Mouse (Mus musculus) heart, embryonic 14.5 days (tissue): ENCODE results near the gene Psg26. TPM values are rescaled to one million over a fixed set of nuclear protein-coding genes. Genes with fewer than 3 reads are reported as not detected.
"Not testable (repeated sequence)": the region's sequence is repeated elsewhere in the genome, so short reads cannot be mapped to it uniquely, and the experiment has no call there.

ENCODE experiments used
- ATAC-seq: fragments of 200-750 bp; cut with Nextera tagmentation; 2 replicates; pipeline ENCODE4 v1.8.0; 2017; ENCODE audit warnings: low read depth, moderate TSS enrichment; ENCODE audit not compliant: insufficient number of reproducible peaks, insufficient read depth, low FRiP score
- H3K27ac ChIP-seq, 2 experiments: fragments of 200-500 bp in 1 of 2; fragments of 300-500 bp in 1 of 2; sonication (generic) in 1 of 2; replicated peaks in 1 of 2; 2 replicates each; pipeline ENCODE4 v1.5.1; 2012 to 2014; ENCODE audit warnings: low read depth in 2 of 2, low read length in 2 of 2, control low read depth in 1 of 2, mild to moderate bottlenecking in 1 of 2, mixed read lengths in 1 of 2; ENCODE audit not compliant: control insufficient read depth in 1 of 2, insufficient read depth in 1 of 2
- H3K27me3 ChIP-seq: fragments of 300-500 bp; sonication (generic); 2 replicates; pipeline ENCODE4 v1.6.1; 2014; ENCODE audit warnings: mild to moderate bottlenecking, low read length, control low read depth; ENCODE audit not compliant: control insufficient read depth, insufficient read depth
- H3K36me3 ChIP-seq: fragments of 300-500 bp; sonication (generic); 2 replicates; pipeline ENCODE4 v1.6.1; 2014; ENCODE audit warnings: mild to moderate bottlenecking, control low read depth, low read length, mixed read lengths; ENCODE audit not compliant: control insufficient read depth, insufficient read depth
- H3K4me1 ChIP-seq, 2 experiments: fragments of 200-500 bp in 1 of 2; fragments of 300-500 bp in 1 of 2; sonication (generic) in 1 of 2; 2 replicates each; pipeline ENCODE4 v1.6.1; 2012 to 2014; ENCODE audit warnings: low read length in 2 of 2, control low read depth in 1 of 2, mixed read lengths in 1 of 2; ENCODE audit not compliant: control insufficient read depth in 2 of 2, insufficient read depth in 2 of 2
- H3K4me2 ChIP-seq: fragments of 300-500 bp; sonication (generic); 2 replicates; pipeline ENCODE4 v1.6.1; 2014; ENCODE audit warnings: mild to moderate bottlenecking, low read length
- H3K4me3 ChIP-seq, 2 experiments: fragments of 200-500 bp in 1 of 2; fragments of 300-500 bp in 1 of 2; sonication (generic) in 1 of 2; 2 replicates each; pipeline ENCODE4 v1.5.1; 2012 to 2014; ENCODE audit warnings: low read length in 2 of 2, mild to moderate bottlenecking in 2 of 2, control low read depth in 1 of 2, low read depth in 1 of 2, moderate library complexity in 1 of 2; ENCODE audit not compliant: control insufficient read depth in 1 of 2, insufficient read depth in 1 of 2
- H3K9ac ChIP-seq: fragments of 300-500 bp; sonication (generic); 2 replicates; pipeline ENCODE4 v1.6.1; 2014; ENCODE audit warnings: mild to moderate bottlenecking, low read length
- H3K9me3 ChIP-seq: fragments of 300-500 bp; sonication (generic); 2 replicates; pipeline ENCODE4 v1.6.1; 2016; ENCODE audit warnings: low read length, control low read depth; ENCODE audit not compliant: control insufficient read depth
- WGBS: fragments of 180-500 bp; shearing (Covaris S2); extraction: QIAGEN DNeasy Blood & Tissue Kit; methylation state at CpG from one replicate; pipeline ENCODE4 v1.1.7; 2014; 5-methylcytosine and 5-hydroxymethylcytosine counted together
- polyA plus RNA-seq: library from polyadenylated mRNA; unstranded; fragments of >200 nt; fragmentation: Nextera tagmentation; extraction: Ambion mirVana; gene quantifications from 2 replicates; pipeline ENCODE4 v1.2.1, GENCODE M21; 2014

Psg26 gene
- polyA plus RNA-seq, result not detected in 2 replicates

DNA sequence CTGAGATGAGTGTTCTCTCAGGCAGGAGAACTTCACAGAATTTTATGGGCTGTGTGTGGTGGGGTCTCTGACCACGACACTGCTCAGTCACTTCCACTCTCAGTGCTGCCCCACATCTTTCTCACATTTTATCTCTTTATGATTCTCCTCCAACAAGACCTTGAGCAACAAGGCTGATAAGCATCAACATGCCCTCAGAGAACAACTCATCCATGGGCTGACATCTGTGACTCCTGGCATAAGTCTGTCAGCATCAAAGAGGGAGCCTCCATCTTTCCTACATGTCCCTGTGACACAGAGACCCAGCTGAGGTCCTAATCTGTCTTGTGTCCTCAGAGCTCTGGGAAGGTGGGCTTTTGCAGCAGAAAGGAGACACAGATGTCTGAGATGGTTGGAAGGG, at the start of gene Psg26:
Psg26 (minus strand) TSS at position 101 of the 400 bp plus-strand sequence.
- WGBS, result 41% methylated on average over 1 of the region's 1 CpGs
- Histone ChIP-seq H3K4me3 (no peak within 1 kb of the TSS), H3K9ac (no peak within 1 kb of the TSS), H3K27me3 (no peaks in the 10 kb centered on the region), H3K9me3 (0 out of 2 replicates have a peak, but pooled peaks cover 2% of the 10 kb centered on the region), H3K4me2 (no peak within 1 kb of the TSS), H3K36me3 (no peaks in the 10 kb centered on the region), H3K4me1 (no peaks in the 10 kb centered on the region), H3K27ac (no peak within 1 kb of the TSS)
- no peak for ATAC-seq

DNA sequence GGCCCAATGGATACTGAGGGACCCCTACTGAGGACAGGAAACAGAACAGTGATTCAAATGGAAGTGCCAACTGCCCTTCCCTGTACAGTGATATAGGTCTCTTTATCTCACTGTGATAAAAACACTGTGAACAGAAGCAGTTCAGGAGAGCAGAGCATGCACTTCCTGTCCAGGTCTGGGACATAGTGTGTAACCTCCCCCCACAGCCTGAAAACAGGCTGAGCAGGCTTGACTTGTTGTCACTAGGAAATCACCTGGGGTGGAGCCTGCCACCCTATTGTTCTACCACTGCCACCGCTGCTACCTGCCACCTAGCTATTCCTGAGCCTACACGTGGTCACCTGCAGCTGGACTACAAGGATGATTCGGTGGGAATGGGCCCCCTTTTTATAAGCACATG, 49.4 kb upstream of the Psg26 start:
- H3K4me1 ChIP-seq, result no peaks in the 10 kb centered on the region
- WGBS, result 53% methylated on average over 3 of the region's 3 CpGs

GRCm38 (mm10) chr7:18532169-18532568, 48.2 kb upstream of the Psg26 start, which contains the start of gene Psg25:
TSS of gene Psg25 (minus strand) at chr7:18532269.
- H3K27me3 ChIP-seq, result no peaks in the 10 kb centered on the region
- 59% methylated on average over 1 of the region's 1 CpGs for WGBS

More for the DNA sequence above, 49.4 kb upstream of the Psg26 start:
- no peaks in the 10 kb centered on the region for H3K9me3 ChIP-seq
- H3K4me2 ChIP-seq, result no peak overlapping the region
- no peak overlapping the region for H3K27ac ChIP-seq
- ATAC-seq, result no peak
- H3K4me3 ChIP-seq, result no peak overlapping the region
- no peaks in the 10 kb centered on the region for H3K27me3 ChIP-seq
- no peak overlapping the region for H3K9ac ChIP-seq
- H3K36me3 ChIP-seq, result no peaks in the 10 kb centered on the region

GRCm38 (mm10) chr7:18524668-18525067, 40.7 kb upstream of the Psg26 start:
- no peak overlapping the region for H3K9ac ChIP-seq
- no peaks in the 10 kb centered on the region for H3K9me3 ChIP-seq
- no peak overlapping the region for H3K27ac ChIP-seq
- ATAC-seq, result no peak
- H3K4me1 ChIP-seq, result no peaks in the 10 kb centered on the region
- WGBS, result 87% methylated on average over 8 of the region's 8 CpGs
- H3K4me3 ChIP-seq, result no peak overlapping the region
- H3K36me3 ChIP-seq, result no peaks in the 10 kb centered on the region
- no peaks in the 10 kb centered on the region for H3K27me3 ChIP-seq
- H3K4me2 ChIP-seq, result no peak overlapping the region

More at GRCm38 (mm10) chr7:18532169-18532568, 48.2 kb upstream of the Psg26 start, which contains the start of gene Psg25:
- Histone ChIP-seq H3K9me3 (no peaks in the 10 kb centered on the region), H3K4me3 (no peak within 1 kb of the TSS), H3K36me3 (no peaks in the 10 kb centered on the region), H3K4me2 (no peak within 1 kb of the TSS), H3K27ac (no peak within 1 kb of the TSS), H3K9ac (no peak within 1 kb of the TSS), H3K4me1 (no peaks in the 10 kb centered on the region)
- no peak for ATAC-seq

DNA sequence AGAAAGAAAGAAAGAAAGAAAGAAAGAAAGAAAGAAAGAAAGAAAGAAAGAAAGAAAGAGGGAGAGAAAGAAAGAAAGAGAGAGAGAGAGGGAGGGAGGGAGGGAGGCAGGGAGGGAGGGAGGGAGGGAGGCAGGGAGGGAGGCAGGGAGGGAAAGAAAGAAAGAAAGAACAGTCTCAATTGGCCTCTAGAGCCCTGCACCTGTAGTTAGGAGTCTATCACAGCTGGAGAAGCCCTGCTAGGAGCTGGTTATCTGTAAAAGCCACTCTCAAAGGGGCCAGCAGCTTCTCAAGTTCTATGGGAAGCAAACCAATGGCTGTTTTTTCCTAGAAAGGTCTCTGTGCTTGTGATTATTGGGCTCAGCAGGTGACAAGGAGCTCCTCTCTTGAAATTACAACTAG, 28.9 kb upstream of the Psg26 start:
- H3K27me3 ChIP-seq, H3K27ac ChIP-seq, H3K4me3 ChIP-seq, H3K9me3 ChIP-seq, H3K36me3 ChIP-seq, ATAC-seq, H3K4me1 ChIP-seq, H3K4me2 ChIP-seq, H3K9ac ChIP-seq: not testable (repeated sequence)

DNA sequence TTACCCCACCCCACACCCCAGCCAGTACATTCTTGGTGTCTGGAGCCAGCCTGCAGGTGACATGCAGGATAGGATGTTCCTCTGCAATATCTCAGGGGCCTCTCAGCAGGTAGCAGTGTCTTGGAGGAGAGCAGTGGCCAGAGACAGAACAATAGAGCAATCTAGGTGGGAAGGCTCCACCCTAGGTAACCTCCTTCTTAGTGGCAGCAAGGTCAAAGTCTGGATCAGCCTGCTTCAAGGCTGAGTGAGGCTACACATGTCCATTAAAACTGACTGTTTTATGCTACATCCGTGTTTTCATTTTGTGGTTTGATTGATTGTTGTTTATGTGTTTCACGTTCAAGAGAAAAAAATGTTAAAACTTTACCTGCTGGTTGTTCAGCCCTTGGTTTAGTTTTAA, 28.4 kb upstream of the Psg26 start:
- 51% methylated on average over 2 of the region's 2 CpGs for WGBS
- not testable (repeated sequence) for H3K4me3 ChIP-seq, H3K27ac ChIP-seq, H3K9ac ChIP-seq, H3K27me3 ChIP-seq, H3K4me2 ChIP-seq, H3K4me1 ChIP-seq, H3K36me3 ChIP-seq, H3K9me3 ChIP-seq, ATAC-seq

DNA sequence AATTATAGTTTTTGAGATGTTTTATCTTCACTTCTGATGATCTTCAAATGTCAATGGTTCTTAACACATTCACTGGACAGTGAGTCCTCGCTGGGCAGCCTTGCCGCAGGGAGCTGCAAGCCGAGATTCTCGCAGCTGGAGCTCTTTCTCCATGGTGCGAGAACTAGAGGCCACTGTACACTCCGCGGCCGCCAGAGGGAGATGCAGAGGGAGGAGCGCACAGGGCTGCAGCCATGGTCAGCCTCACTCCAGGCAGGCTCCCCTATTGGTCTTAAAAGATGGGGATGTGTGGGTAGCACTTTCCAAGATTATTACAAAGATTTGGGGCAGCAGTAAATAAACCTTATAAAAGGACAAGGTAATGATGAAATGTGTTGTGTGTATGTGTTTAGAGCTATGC, 27.5 kb upstream of the Psg26 start:
- no peak overlapping the region for H3K4me2 ChIP-seq
- no peaks in the 10 kb centered on the region for H3K27me3 ChIP-seq
- H3K9me3 ChIP-seq, result no peaks in the 10 kb centered on the region
- WGBS, result 15% methylated on average over 9 of the region's 9 CpGs
- H3K36me3 ChIP-seq, result no peaks in the 10 kb centered on the region
- no peak for ATAC-seq
- no peak overlapping the region for H3K4me3 ChIP-seq
- H3K9ac ChIP-seq, result no peak overlapping the region
- no peaks in the 10 kb centered on the region for H3K4me1 ChIP-seq
- no peak overlapping the region for H3K27ac ChIP-seq

DNA sequence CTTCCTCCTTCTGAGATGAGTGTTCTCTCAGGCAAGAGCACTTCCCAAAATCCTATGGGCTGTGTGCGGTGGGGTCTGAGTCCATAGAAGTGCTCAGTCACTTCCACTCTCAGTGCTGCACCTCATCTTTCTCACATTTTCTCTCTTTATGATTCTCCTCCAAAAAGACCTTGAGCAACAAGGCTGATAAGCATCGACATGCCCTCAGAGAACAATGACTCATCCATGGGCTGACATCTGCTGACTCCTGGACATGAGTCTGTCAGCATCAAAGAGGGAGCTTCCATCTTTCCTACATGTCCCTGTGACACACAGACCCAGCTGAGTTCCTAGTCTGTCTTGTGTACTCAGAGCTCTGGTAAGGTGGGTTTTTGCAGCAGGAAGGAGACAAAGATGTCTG, 52.0 kb downstream of the Psg26 start, which contains the start of gene Psg28:
Psg28 (minus strand) TSS at position 101 of the 400 bp plus-strand sequence.
- H3K9ac ChIP-seq, H3K4me1 ChIP-seq, H3K4me3 ChIP-seq, H3K9me3 ChIP-seq, H3K36me3 ChIP-seq, ATAC-seq, H3K27me3 ChIP-seq, H3K4me2 ChIP-seq, H3K27ac ChIP-seq: not testable (repeated sequence)
- whole genome bisulfite sequencing, result 61% methylated on average over 2 of the region's 2 CpGs
